ENCODE assay signal across 12 mouse cellular contexts in genomic region chr12:117251663-117252425, GRCm38 (mm10).
DNase-seq lines count a peak whose midpoint lies in the region; ATAC-seq lines count a peak whose summit lies in the region.
"Had no signal": no experiment of that assay in that cellular context is flagged by ENCODE, and none has a peak within 500 bp of the region (broad histone marks: within the 10 kb centered on the region; RNA-seq: fewer than 3 reads in every experiment).

No protein-coding gene starts in this region.

- H3K4me2 ChIP-seq in embryonic facial prominence, embryonic 13.5 days = peak overlapping the region; percentile 24
- no peak overlapping the region for H3K4me2 ChIP-seq in limb, embryonic 11.5 days (ENCODE audit: low read depth, severe bottlenecking)
- no peak overlapping the region for H3K4me2 ChIP-seq in midbrain, embryonic 12.5 days (replicated peaks)

- 19% methylated on average over 11 of the region's 11 CpGs for WGBS in embryonic facial prominence, embryonic 13.5 days
- 20% methylated on average over 11 of the region's 11 CpGs for WGBS in limb, embryonic 11.5 days
- WGBS in midbrain, embryonic 12.5 days = 22% methylated on average over 11 of the region's 11 CpGs

- no peaks in the 10 kb centered on the region for H3K27me3 ChIP-seq in embryonic facial prominence, embryonic 13.5 days
- no peaks in the 10 kb centered on the region for H3K27me3 ChIP-seq in limb, embryonic 11.5 days (ENCODE audit: control insufficient read depth, insufficient read depth, low read length)
- no peaks in the 10 kb centered on the region for H3K27me3 ChIP-seq in midbrain, embryonic 12.5 days

- no peak for DNase-seq in frontal cortex, adult 2 months (ENCODE audit: extremely low spot score in 1 of 2, low spot score in 1 of 2)
- no peak for DNase-seq in limb, embryonic 11.5 days (ENCODE audit: low spot score)
- no peak for DNase-seq in adipocyte (ENCODE audit: low spot score)
- no peak for DNase-seq in lung, postnatal 14 days
- DNase-seq: B cell, adult 2 months; cerebellum, adult 8-10 months; gastrocnemius, postnatal 10 days; kidney, adult 8-10 months had no signal

- peaks cover 29% of the 10 kb centered on the region for H3K4me1 ChIP-seq in embryonic facial prominence, embryonic 13.5 days
- peaks cover 16% of the 10 kb centered on the region for H3K4me1 ChIP-seq in limb, embryonic 11.5 days (ENCODE audit: control insufficient read depth, insufficient read depth, low read length)
- H3K4me1 ChIP-seq in midbrain, embryonic 12.5 days = peaks cover 67% of the 10 kb centered on the region

- no peaks in the 10 kb centered on the region for H3K9me3 ChIP-seq in embryonic facial prominence, embryonic 13.5 days
- no peaks in the 10 kb centered on the region for H3K9me3 ChIP-seq in limb, embryonic 11.5 days (ENCODE audit: control insufficient read depth, low read length)
- H3K9me3 ChIP-seq in midbrain, embryonic 12.5 days = no peaks in the 10 kb centered on the region

- H3K36me3 ChIP-seq in embryonic facial prominence, embryonic 13.5 days = no peaks in the 10 kb centered on the region
- no peaks in the 10 kb centered on the region for H3K36me3 ChIP-seq in limb, embryonic 11.5 days (ENCODE audit: control insufficient read depth, insufficient read depth, low read length)
- peaks cover 55% of the 10 kb centered on the region for H3K36me3 ChIP-seq in midbrain, embryonic 12.5 days

- H3K27ac ChIP-seq in embryonic facial prominence, embryonic 13.5 days = peak overlapping the region; percentile 64
- peak overlapping the region; percentile 31; the same call in 1 of the 2 replicates for H3K27ac ChIP-seq in limb, embryonic 11.5 days (replicated peaks; ENCODE audit: low read depth, low read length)
- peak overlapping the region; percentile 88 for H3K27ac ChIP-seq in midbrain, embryonic 12.5 days (replicated peaks)

- no peak overlapping the region for H3K9ac ChIP-seq in embryonic facial prominence, embryonic 13.5 days
- no peak overlapping the region for H3K9ac ChIP-seq in limb, embryonic 11.5 days (ENCODE audit: low read length)
- 0 out of 2 replicates have a peak overlapping the region, but pooled peaks have one; percentile 2 for H3K9ac ChIP-seq in midbrain, embryonic 12.5 days (replicated peaks)

- no peak overlapping the region for H3K4me3 ChIP-seq in embryonic facial prominence, embryonic 13.5 days
- H3K4me3 ChIP-seq in limb, embryonic 11.5 days (ENCODE audit: low read depth, low read length) = no peak overlapping the region
- no peak overlapping the region for H3K4me3 ChIP-seq in midbrain, embryonic 12.5 days

- ATAC-seq in frontal cortex, adult (ENCODE audit: low TSS enrichment) = 0 out of 2 replicates have a peak, but pooled peaks have one; percentile 36
- peak; percentile 39; the same call in 1 of the 2 replicates for ATAC-seq in embryonic facial prominence, embryonic 13.5 days (ENCODE audit: insufficient number of reproducible peaks, insufficient read depth, low FRiP score, low TSS enrichment, low read depth)
- ATAC-seq in limb, embryonic 11.5 days (ENCODE audit: insufficient number of reproducible peaks, low FRiP score, low TSS enrichment, low read depth) = peak; percentile 53
- peak; percentile 27 for ATAC-seq in midbrain, embryonic 12.5 days (ENCODE audit: low FRiP score, low read depth)
- ATAC-seq in cerebellum, adult (ENCODE audit: insufficient number of reproducible peaks, low FRiP score, low TSS enrichment) = no peak

Comparison
In these comparisons a context has a peak if more than half of its experiments do, and no peak if none do; other contexts are left out.
1. H3K27ac ChIP-seq: peak in every context shown above with its lines; median percentile 88 in midbrain, embryonic 12.5 days; 64 in embryonic facial prominence, embryonic 13.5 days; 31 in limb, embryonic 11.5 days.